Mouse (Mus musculus) ES-E14 (cell line): ENCODE measurements at regions not wholly inside any gene's neighbourhood (a gene's known extent, or its start where the extent isn't known, plus 50 kb on each side); places are given as distances from the start of the nearest gene placed in this dataset.

Source experiments
- DNase-seq: peaks from one replicate; pipeline ENCODE4 v3.0.0-alpha.2; 2013; ENCODE audit warnings: low read depth, low spot score
- H3K27ac ChIP-seq: 2 replicates; pipeline ENCODE4 v1.5.1; 2012; ENCODE audit warnings: low read depth, mild to moderate bottlenecking, low read length, moderate library complexity, mixed read lengths; ENCODE audit not compliant: poor library complexity, insufficient read depth, severe bottlenecking
- H3K36me3 ChIP-seq: 2 replicates; pipeline ENCODE4 v1.6.1; 2012; ENCODE audit warnings: mild to moderate bottlenecking, low read length, moderate library complexity, mixed read lengths; ENCODE audit not compliant: control insufficient read depth, poor library complexity, insufficient read depth, severe bottlenecking
- H3K4me1 ChIP-seq, 2 experiments: fragments of 150-350 bp in 1 of 2; sonication (generic) in 1 of 2; 2 replicates each; pipeline ENCODE4 v1.6.1; 2012; ENCODE audit warnings: low read length in 2 of 2, mild to moderate bottlenecking in 1 of 2, mixed read lengths in 1 of 2; ENCODE audit not compliant: control insufficient read depth in 2 of 2, insufficient read depth in 2 of 2, poor library complexity in 1 of 2
- H3K4me3 ChIP-seq, 2 experiments: fragments of 150-350 bp in 1 of 2; sonication (generic) in 1 of 2; 2 replicates each; pipeline ENCODE4 v1.5.1; 2012; ENCODE audit warnings: low read length in 2 of 2, low read depth in 1 of 2, mild to moderate bottlenecking in 1 of 2, mixed read lengths in 1 of 2; ENCODE audit not compliant: insufficient read depth in 1 of 2, poor library complexity in 1 of 2, severe bottlenecking in 1 of 2
- H3K9ac ChIP-seq: 2 replicates; pipeline ENCODE4 v1.6.1; 2012; ENCODE audit warnings: low read depth, mild to moderate bottlenecking, low read length, mixed read lengths; ENCODE audit not compliant: poor library complexity, insufficient read depth, severe bottlenecking
- H3K9me3 ChIP-seq: fragments of 150-350 bp; sonication (generic); 2 replicates; pipeline ENCODE4 v1.6.1; 2012; ENCODE audit warnings: low read depth, mild to moderate bottlenecking, low read length; ENCODE audit not compliant: control insufficient read depth, insufficient read depth
- CHD2 ChIP-seq: IDR thresholded peaks from 2 replicates; pipeline ENCODE4 v1.6.1; 2014; ENCODE audit warnings: mild to moderate bottlenecking, low read depth, low read length, inconsistent platforms
- HCFC1 ChIP-seq: IDR thresholded peaks from 2 replicates; pipeline ENCODE4 v1.6.1; 2012; ENCODE audit warnings: low read length, inconsistent platforms, borderline replicate concordance; ENCODE audit not compliant: insufficient read depth
- MAFK ChIP-seq: IDR thresholded peaks from 2 replicates; pipeline ENCODE4 v1.6.1; 2014; ENCODE audit warnings: mild to moderate bottlenecking, low read depth, low read length, inconsistent platforms; ENCODE audit not compliant: insufficient read depth
- ZC3H11A ChIP-seq: IDR thresholded peaks from 2 replicates; pipeline ENCODE4 v1.6.1; 2012; ENCODE audit warnings: low read depth, mild to moderate bottlenecking, inconsistent platforms, low read length, borderline replicate concordance
- ZNF384 ChIP-seq: IDR thresholded peaks from 2 replicates; pipeline ENCODE4 v1.6.1; 2012; ENCODE audit warnings: low read depth, low read length, inconsistent platforms
- in situ Hi-C, 2 experiments: fragments of 600-800 bp; cut with MboI; formaldehyde crosslinking; loops; one replicate each; pipeline ENCODE4 v1.15.1; 2025; ENCODE audit warnings: low sequenced_read_pairs in 2 of 2, inconsistent platforms in 1 of 2; ENCODE audit not compliant: unreplicated experiment in 2 of 2

DNA sequence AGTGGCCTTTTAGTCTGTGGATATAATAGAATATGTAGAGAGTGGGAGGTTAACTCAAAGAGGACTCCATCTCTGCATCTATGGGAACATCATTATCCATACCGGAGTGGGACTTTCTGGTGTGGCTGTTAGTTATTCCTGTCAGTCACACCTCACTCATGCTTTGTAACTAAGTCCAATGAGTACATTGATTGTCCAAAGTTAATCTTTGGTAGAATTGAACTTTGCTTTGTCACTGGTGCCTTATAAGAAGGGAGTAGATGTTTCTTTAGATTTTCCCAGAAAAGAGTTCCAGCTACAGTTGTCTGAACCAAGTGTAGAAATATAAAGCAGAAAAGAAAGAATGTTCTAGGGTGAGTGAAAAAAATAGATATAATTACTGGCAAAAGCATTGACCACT lies 221.3 kb downstream of the Gm10295 start:
- no peaks in the 10 kb centered on the region for H3K4me1 ChIP-seq
- H3K9me3 ChIP-seq = no peaks in the 10 kb centered on the region
- no peak for DNase-seq
- no peak overlapping the region for H3K9ac ChIP-seq
- in situ Hi-C loops = no loop called here
- no peak overlapping the region for H3K27ac ChIP-seq
- no peaks in the 10 kb centered on the region for H3K36me3 ChIP-seq
- no peak overlapping the region for H3K4me3 ChIP-seq
- TF ChIP-seq MAFK = no peak
- no peak for TF ChIP-seq ZC3H11A
- no peak for TF ChIP-seq ZNF384
- TF ChIP-seq CHD2 = no peak
- no peak for TF ChIP-seq HCFC1

DNA sequence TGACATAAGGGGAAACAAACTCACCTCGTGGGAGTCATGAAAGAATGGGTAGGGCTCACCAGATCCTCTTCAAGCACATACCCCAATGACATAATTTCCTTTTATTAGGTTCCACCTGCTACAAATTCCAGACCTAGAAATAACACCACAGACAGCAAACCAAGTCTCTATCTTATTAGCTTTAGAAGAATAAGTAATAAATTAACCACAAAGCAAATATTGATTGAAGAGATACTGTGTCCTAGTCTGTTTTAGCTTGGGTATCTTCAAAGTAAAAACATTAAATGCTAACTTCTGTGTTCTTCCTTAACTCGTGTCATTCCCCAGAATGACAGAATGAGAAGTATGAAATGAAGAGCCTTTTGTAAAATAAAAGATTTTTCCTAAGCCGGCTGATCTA lies 222.4 kb downstream of the Gm10295 start:
- no peak for DNase-seq
- no peak overlapping the region for H3K27ac ChIP-seq
- H3K9ac ChIP-seq = no peak overlapping the region
- no peaks in the 10 kb centered on the region for H3K9me3 ChIP-seq
- H3K36me3 ChIP-seq = no peaks in the 10 kb centered on the region
- no peaks in the 10 kb centered on the region for H3K4me1 ChIP-seq
- no peak overlapping the region for H3K4me3 ChIP-seq
- TF ChIP-seq CHD2 = no peak
- TF ChIP-seq HCFC1 = no peak
- no peak for TF ChIP-seq ZNF384
- no peak for TF ChIP-seq MAFK
- in situ Hi-C loops = no loop called here

DNA sequence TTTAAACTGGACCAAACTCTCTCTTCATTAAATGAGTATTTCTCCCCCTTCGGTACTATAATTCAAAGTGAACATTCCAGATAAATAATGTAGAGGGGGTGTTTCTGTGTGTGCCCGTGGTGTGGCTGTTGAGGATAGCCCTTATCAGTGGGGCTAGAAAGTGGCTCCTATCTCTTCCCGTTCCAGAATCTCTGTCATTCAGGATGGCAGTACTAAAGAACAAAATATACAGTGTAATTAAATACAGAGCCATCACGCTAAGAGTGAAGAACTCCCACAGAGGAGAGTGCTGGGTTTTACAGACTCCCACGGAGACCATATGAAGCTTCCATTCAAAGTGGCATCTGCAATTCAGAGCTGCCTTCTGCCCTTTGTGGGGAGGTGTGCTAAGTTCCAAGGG lies 229.8 kb downstream of the Gm10295 start:
- TF ChIP-seq ZC3H11A (no peak), CHD2 (no peak), ZNF384 (no peak), HCFC1 (no peak), MAFK (no peak)
- Histone ChIP-seq H3K36me3 (no peaks in the 10 kb centered on the region), H3K9ac (no peak overlapping the region), H3K4me1 (no peaks in the 10 kb centered on the region), H3K9me3 (no peaks in the 10 kb centered on the region), H3K27ac (no peak overlapping the region), H3K4me3 (no peak overlapping the region)
- in situ Hi-C loops = no loop called here
- no peak for DNase-seq

DNA sequence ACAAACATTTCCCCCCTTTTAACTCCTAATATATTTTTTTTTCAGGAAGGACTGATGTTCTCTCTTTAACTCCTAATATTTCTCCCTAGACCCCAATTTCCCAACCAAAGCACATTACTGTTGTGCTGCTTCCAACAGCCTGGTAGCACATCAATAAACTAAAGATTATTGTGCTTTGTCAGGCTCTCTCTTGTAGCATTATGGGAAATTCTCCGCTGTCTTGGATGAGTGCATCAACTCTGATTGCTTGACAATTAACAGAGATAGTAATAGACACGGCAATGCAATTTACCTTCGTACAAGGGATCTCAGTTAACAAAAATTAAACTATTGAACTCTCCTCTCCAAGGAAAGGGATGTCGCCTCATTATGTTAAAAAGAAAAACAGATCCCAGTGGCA lies 230.3 kb downstream of the Gm10295 start:
- Histone ChIP-seq H3K36me3 (no peaks in the 10 kb centered on the region), H3K27ac (no peak overlapping the region), H3K9ac (no peak overlapping the region), H3K4me3 (no peak overlapping the region), H3K9me3 (no peaks in the 10 kb centered on the region), H3K4me1 (no peaks in the 10 kb centered on the region)
- in situ Hi-C loops = no loop called here
- TF ChIP-seq HCFC1 (no peak), MAFK (no peak), ZC3H11A (no peak), ZNF384 (no peak), CHD2 (no peak)
- no peak for DNase-seq

DNA sequence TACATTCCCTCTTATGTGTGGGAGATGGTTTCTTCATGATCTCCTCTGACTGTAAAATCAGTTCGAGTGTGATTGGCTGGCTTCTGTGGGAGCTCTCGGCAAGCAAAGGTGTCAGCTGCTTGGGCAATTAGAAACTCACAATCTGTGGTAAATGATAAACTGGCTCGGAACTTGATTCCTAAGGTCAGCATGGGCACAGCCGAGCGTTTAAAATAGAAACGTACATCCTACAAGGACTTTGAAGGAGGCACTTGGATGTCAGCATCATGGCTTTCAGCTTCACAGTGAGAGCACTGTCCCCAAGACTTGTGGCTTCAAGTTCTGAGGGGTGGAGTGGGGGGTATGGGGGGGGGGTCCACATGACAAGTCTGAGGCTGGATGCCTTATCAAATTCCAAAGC lies 231.3 kb downstream of the Gm10295 start:
- Histone ChIP-seq H3K27ac (no peak overlapping the region), H3K4me3 (no peak overlapping the region), H3K4me1 (no peaks in the 10 kb centered on the region), H3K9me3 (no peaks in the 10 kb centered on the region), H3K9ac (no peak overlapping the region), H3K36me3 (no peaks in the 10 kb centered on the region)
- in situ Hi-C loops = no loop called here
- TF ChIP-seq CHD2 (no peak), MAFK (no peak), HCFC1 (no peak)
- DNase-seq = no peak
